Mouse (Mus musculus) heart, postnatal 0 days (tissue): ENCODE measurements at regions not wholly inside any gene's neighbourhood (a gene's known extent, or its start where the extent isn't known, plus 50 kb on each side); places are given as distances from the start of the nearest gene placed in this dataset.

ENCODE experiments used
- CTCF ChIP-seq: IDR thresholded peaks from 2 replicates; pipeline ENCODE4 v1.5.1; 2016; ENCODE audit warnings: antibody characterized with exemption, control low read depth, low read depth
- EP300 ChIP-seq: IDR thresholded peaks from 2 replicates; pipeline ENCODE4 v1.6.1; 2016; ENCODE audit warnings: antibody characterized with exemption, low read depth

DNA sequence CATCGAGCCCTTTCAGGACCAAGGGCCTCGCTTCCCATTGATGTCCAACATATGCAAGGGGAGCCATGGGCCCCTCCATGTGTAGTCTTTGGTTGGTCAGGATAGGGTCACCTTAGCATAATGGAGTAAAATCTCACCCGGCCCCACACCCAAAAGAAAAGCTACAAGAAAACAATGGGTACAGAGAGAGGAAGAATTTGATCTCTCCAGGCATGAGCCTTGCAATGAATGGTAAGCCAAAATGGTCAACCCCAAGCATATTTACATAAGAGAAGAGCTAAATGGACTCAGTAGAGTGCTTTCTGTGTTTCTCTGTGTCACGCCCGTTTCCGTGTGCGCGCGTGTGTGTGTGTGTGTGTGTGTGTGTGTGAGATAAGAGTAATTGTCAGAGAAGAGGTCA lies 311.1 kb upstream of the Nova1 start:
- no peak for TF ChIP-seq CTCF
- TF ChIP-seq EP300, result no peak
